Mouse (Mus musculus) spleen, adult 2 months (tissue): Measurements from ENCODE around the gene Ubap1.

Experiments
- CTCF ChIP-seq: fragments of 200-500 bp; IDR thresholded peaks from 2 replicates; pipeline ENCODE4 v1.5.1; 2011; ENCODE audit warnings: mild to moderate bottlenecking, inconsistent platforms; ENCODE audit not compliant: insufficient read depth, insufficient read length, insufficient replicate concordance; ENCODE audit errors: extremely low read depth
- POLR2A ChIP-seq: fragments of 200-500 bp; IDR thresholded peaks from 2 replicates; pipeline ENCODE4 v1.6.1; 2011; ENCODE audit warnings: low read depth, low read length, inconsistent platforms

GRCm38 (mm10) chr4:41303671-41304070 is 45.1 kb upstream of the Ubap1 start:
- no peak for TF ChIP-seq POLR2A
- TF ChIP-seq CTCF = no peak
